Mouse (Mus musculus): ENCODE measurements at regions not wholly inside any gene's neighbourhood (a gene's known extent, or its start where the extent isn't known, plus 50 kb on each side); places are given as distances from the start of the nearest gene placed in this dataset.

DNA sequence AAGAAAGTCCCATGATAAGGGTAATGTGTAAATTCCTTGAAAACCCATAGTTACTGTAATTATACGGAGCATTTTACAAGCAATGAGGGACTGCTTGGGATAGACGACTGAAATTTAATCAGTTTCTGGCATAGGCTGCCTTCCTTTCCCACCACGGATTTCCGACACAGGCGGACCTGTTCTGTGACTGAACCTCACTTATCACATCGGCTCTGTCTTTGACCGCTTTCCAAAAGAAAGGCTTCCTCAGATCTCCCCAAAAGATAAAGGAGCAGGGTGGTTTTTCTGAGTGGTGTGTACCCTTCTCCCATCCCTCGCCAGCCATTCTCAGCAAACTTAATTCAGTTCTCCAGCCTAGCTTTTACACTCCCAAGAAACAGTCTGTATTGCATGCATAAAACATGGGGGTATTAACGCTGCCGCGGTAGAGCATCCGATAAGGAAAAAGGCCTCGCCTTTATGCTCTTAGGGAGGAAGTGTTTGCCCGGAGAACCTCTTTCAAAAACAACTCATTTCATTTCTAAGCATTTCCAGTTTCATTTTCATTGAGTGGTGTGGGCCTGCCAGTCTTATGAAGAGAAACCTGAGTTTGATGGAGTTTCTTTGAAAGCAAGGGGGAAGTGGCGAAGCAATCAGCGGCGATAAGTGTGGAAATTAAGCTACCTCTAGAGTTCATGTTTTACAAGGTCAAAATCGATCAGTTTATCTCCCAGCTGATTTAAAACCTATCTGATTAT lies 435.8 kb upstream of the Adgrl2 start:
- no peak for DNase-seq (ENCODE audit: low spot score in 2 of 2)

GRCm38 (mm10) chr3:149424306-149424705 lies 434.0 kb upstream of the Adgrl2 start:
- DNase-seq (ENCODE audit: low spot score in 2 of 2) = no peak

DNA sequence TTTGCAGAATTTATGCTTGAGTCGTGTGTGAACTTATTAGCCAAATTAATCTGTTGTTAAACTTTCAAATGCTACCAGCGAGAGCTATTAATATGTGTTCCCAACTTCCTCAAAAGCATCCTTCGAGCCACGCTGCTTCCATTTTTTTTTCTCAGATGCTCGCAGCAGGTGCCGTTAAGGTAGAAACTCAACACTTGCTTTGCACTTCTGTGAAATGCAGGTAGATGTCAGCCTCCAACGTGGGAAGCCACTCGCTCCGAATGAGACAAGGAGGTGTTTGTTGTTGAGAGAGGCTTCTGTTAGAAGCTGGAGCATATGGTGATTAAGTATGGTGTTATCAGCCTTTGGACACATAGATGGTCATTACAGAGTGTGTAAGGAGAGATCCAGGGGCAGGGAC lies 433.1 kb upstream of the Adgrl2 start:
- DNase-seq (ENCODE audit: low spot score in 2 of 2) = no peak

GRCm38 (mm10) chr3:149415081-149415480 lies 424.7 kb upstream of the Adgrl2 start:
- no peak for DNase-seq (ENCODE audit: low spot score in 2 of 2)

- no peak for DNase-seq (ENCODE audit: low spot score in 2 of 2)
Observed at GRCm38 (mm10) chr3:149413114-149413513, 422.8 kb upstream of the Adgrl2 start.

DNA sequence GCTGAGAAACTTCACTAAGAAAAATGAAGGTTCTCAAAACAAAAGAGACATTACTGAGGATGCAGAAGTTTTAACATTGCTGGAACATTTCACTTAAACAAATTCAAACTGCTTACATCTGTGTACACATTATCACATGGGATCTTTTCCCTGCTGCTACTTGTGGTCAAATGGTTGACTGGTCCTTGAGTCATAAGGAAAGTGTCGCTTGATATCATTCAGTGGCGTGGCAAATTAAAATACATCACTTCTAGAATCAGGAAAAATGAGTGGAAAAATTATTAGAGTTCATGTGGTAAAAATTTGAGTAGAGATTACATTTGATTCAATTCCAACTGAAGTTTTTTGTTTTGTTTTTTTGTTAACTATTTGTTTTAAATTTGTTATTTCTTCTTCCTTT lies 420.2 kb upstream of the Adgrl2 start:
- no peak for DNase-seq (ENCODE audit: low spot score in 2 of 2)

GRCm38 (mm10) chr3:149408858-149409257 lies 418.5 kb upstream of the Adgrl2 start:
- no peak for DNase-seq (ENCODE audit: low spot score in 2 of 2)

GRCm38 (mm10) chr3:149405872-149406271 lies 415.5 kb upstream of the Adgrl2 start:
- DNase-seq (ENCODE audit: low spot score in 2 of 2) = no peak

- DNase-seq (ENCODE audit: low spot score in 2 of 2) = no peak
Observed at GRCm38 (mm10) chr3:149404691-149405090, 414.3 kb upstream of the Adgrl2 start.

- no peak for DNase-seq (ENCODE audit: low spot score in 2 of 2)
Observed at GRCm38 (mm10) chr3:149402496-149402895, 412.1 kb upstream of the Adgrl2 start.

DNA sequence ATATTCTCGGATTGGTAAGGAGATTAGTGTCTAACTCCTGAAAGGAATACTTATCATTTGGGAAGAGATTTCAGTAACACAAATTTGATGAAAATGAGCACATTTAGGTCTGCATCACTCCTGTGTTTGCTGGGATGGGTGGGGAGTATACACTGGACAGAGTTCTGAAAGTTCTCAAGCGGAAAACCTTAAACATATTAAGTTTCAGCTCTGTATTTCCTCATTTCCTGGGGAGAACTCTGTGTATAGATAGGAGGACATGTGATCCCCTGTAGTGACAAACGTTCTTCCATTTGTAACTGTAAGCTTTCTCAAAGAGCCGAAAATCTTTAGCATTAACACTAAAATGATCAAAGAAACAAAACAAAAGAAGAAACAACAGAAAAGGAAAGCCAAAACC lies 404.7 kb upstream of the Adgrl2 start:
- no peak for DNase-seq (ENCODE audit: low spot score in 2 of 2)

DNA sequence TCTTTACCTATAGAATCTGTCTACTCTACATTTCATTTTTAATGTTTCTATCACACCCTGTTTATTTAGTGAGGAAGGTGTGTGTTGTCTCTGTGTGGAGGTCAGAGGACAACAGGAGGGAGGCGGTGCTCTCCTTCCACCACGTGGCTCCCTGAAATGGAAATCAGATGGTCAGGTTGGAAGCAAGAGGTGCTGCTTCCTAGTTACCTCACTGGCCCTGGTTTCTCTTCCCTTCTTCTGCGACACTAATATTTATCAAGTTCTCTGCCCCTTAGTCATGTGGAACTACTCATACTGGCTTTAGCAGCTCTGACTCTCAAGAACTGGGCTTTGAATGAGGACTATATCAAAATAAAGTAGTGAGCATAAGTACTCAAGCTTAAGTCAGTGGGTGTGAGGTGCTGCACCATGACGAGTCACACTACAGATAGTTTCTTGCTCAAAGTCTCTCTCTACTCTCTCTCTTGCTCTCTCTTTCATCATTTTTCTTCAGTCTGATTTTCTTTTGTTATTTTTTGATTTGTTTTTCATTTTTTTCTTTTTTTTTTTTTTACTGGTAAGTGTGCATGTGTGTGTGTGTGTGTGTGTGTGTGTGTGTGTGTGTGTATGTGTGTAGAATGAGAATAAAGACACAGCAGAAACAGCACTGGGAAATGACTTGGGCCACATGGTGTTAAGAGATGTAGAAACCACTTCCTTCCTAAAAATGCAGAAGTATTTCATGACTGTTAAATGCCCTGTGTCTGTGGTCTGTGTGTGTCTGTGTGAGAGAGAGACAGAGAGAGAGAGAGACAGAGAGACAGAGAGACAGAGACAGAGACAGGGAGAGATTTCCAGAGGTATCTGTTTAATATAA lies 403.2 kb upstream of the Adgrl2 start:
- DNase-seq (ENCODE audit: low spot score in 2 of 2) = no peak

- DNase-seq (ENCODE audit: low spot score in 2 of 2) = no peak
Observed at GRCm38 (mm10) chr3:149392164-149392563, 401.8 kb upstream of the Adgrl2 start.

DNA sequence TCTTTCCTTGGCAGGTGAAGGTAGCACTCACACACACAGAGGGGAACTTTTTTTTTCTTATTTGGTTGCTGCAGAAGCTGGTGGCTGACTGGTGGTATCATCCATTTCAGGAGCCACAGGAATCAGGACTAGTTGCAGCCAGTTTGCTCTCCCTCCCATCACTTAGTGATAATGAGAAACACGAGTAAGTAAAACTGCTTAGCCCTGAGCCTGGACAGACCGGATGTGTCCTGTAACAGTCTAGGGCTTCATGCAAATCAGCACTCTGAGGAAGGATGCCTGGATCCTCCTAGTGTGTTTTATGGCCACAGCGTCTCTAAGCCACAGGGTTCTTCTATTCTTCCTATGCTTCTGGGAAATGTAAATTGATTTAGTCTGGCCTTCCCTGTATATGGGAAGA lies 397.2 kb upstream of the Adgrl2 start:
- no peak for DNase-seq (ENCODE audit: low spot score in 2 of 2)

GRCm38 (mm10) chr3:149386027-149386426 lies 395.7 kb upstream of the Adgrl2 start:
- DNase-seq (ENCODE audit: low spot score in 2 of 2) = no peak

- no peak for DNase-seq (ENCODE audit: low spot score in 2 of 2)
Observed at GRCm38 (mm10) chr3:149385336-149385735, 395.0 kb upstream of the Adgrl2 start.

GRCm38 (mm10) chr3:149381559-149382245 lies 391.3 kb upstream of the Adgrl2 start:
- no peak for DNase-seq (ENCODE audit: low spot score in 2 of 2)

GRCm38 (mm10) chr3:149381051-149381450 lies 390.7 kb upstream of the Adgrl2 start:
- no peak for DNase-seq (ENCODE audit: low spot score in 2 of 2)

GRCm38 (mm10) chr3:149379866-149380472 lies 389.6 kb upstream of the Adgrl2 start:
- DNase-seq (ENCODE audit: low spot score in 2 of 2) = no peak

- DNase-seq (ENCODE audit: low spot score in 2 of 2) = no peak
Observed at GRCm38 (mm10) chr3:149379249-149379865, 389.0 kb upstream of the Adgrl2 start.

DNA sequence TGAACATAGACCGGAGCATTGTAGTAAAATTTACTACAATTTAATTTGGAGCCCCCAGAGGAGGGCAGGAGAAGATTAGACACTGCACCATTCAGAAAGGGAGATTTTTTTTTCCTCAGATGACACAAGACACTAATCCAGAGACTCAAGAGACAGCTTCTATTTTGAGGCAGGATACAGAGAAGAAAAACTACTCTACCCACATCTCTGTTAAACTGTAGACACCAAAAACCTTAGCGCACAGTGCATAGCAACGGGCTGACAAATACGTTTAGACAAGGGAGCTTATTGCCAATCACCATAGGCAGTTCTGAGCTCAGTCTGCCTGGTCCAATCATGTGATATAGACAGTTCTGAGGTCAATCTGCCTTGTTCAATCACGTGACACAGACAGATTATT lies 381.1 kb upstream of the Adgrl2 start:
- DNase-seq (ENCODE audit: low spot score in 2 of 2) = no peak
